Mouse (Mus musculus): ENCODE results near the gene Hoxa3.

Gene Hoxa3

GRCm38 (mm10) chr6:52151571-52151970 lies 61.6 kb downstream of the Hoxa3 start:
- DNase-seq, result no peak

- DNase-seq, result no peak
Observed at GRCm38 (mm10) chr6:52150401-52150966, 62.7 kb downstream of the Hoxa3 start.

GRCm38 (mm10) chr6:52139115-52139514 lies 74.0 kb downstream of the Hoxa3 start:
- DNase-seq, result no peak

- no peak for DNase-seq
Observed at GRCm38 (mm10) chr6:52138576-52138975, 74.6 kb downstream of the Hoxa3 start.

GRCm38 (mm10) chr6:52137841-52138535 lies 75.1 kb downstream of the Hoxa3 start:
- DNase-seq, result no peak

GRCm38 (mm10) chr6:52123673-52124072 lies 89.5 kb downstream of the Hoxa3 start:
- DNase-seq, result no peak

GRCm38 (mm10) chr6:52121173-52121572 lies 92.0 kb downstream of the Hoxa3 start:
- no peak for DNase-seq

Measured in thymus, postnatal 14 days (tissue).